Mouse (Mus musculus) adrenal gland, adult 8-10 months (tissue): ENCODE results near the gene Tmem203. TPM values are rescaled to one million over a fixed set of nuclear protein-coding genes. Genes with fewer than 3 reads are reported as not detected.

Source experiments
- DNase-seq: peaks from one replicate; pipeline ENCODE4 v3.0.0; 2022
- total RNA-seq, 4 experiments: library from RNA; stranded (reverse); gene quantifications; 2 replicates each; pipeline ENCODE4 v1.2.4; 2022

Tmem203 gene
- total RNA-seq, 4 experiments from 2014 or later, result 28.4 to 43.0 (median 31.5) TPM

DNA sequence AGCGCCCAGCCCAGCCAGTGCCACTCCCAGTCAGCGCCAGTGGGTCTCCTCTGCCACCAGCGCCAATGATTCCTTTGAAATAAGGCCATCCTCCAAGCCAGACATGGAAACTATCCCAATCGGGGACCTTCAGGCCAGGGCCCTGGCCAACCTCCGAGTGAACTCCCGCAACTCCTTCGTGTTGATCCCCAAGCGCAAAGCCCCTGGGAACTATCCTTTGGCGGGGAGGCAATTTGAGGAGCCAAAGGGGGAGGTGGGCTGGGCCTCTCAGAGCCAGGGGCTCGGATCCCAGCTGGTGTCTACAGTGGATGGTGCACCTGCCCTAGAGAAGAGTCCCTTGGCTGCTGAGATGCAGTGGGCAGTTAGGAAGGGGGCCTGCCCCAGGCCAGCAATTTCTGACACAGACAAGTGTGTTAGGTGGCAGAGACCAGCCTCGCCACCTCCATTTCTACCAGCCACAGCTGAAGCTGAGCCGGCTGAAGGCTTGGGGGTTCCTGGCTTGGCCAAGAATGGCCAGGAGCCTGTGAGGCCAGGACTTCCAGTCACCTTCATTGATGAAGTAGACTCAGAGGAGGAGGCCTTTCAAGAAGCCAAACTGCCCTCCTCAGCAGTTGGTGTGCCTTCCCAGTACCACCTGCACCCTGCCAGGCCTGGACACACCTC lies 8.5 kb downstream of the Tmem203 start:
- DNase-seq, result no peak

DNA sequence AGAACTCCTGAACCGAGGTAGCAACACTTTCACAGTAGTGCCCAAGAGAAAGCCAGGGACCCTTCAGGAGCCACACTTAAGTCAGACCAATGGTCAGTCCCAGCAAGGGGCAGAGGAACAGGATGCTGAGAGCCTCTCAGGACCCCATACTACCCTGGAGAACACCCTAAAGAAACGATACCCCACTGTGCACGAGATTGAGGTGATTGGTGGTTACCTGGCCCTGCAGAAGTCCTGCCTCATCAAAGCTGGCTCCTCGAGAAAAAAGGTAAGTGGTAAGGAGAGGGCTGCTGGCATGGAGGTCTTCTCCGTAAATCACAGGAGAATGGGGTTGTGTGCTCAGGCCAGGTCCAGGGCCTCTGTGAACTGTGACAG lies 9.0 kb downstream of the Tmem203 start:
- DNase-seq, result no peak

DNA sequence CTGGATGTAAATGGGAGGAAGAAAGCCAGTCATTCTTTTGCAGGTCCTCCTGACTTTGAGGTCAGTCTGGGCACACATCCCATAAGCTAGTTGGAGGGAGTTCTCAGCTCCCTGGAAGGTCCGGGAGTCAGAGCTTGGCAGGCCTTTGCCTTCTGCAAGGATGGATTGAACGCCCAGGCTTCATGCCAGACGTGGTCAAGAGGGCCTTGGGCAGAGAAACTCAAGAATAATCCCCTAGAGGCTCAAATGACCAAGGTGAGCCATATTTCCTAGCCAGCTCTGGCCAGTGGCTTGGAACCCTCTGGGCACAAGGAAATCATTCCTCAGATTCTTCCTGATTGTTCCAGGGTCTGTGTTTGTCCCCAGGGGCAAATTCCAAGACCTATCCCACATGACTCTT lies 9.6 kb downstream of the Tmem203 start:
- DNase-seq, result no peak

DNA sequence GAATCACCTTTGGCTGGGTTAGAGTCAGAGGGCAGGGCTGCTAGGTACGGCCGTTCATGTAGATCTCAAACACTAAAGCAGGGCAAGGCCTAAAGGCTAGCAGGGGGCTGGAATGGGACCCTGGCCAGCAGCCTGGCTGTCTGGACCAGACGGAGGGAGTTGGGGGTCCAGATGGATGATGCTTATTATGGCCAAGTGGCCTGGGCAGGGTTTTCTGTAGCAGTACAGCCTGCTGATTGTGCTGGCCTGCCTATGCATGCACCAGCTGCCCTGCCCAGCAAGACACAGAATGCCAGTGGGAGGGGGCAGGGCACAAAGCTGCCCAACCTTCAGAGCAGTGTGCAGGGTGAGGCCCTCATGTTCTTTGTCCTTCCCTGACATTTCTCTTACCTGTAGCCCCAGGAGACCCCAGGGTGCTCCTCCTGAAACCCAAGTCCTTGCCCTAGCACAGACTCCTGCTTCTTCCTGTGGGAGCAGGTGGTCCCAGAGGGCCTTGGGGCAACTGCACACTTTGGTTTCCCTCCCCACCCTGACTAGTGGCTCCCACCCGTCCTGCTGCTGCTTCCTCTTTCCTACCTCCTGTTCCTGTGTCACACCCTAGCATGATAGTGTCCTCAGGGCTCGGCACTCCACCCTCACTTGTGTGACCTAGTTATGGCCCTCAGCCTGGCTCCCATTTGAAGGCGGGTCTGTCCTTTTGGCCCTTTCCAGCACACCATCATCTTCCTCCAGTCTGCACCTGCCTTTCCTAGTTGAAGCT lies 10.8 kb downstream of the Tmem203 start:
- DNase-seq, result no peak

DNA sequence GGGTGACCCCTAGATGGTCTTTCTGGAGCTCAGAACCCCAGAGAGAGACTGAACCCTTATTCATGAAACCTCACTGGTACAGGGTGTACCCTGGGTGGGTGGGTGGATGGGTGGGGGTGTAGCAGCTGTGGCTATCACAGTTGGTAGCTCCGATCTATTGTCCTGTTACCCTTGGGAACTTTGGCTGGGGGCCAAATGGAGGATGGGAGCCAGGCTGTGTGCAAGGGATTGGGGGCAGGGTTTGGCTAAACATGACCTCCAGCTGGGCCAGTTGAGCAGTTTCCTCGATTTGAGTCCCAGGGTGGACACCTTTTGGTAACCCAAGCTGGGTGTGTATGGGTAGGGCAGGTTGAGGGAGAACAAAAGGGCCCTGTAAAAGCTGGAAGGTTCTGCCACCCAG lies 11.5 kb downstream of the Tmem203 start:
- no peak for DNase-seq

DNA sequence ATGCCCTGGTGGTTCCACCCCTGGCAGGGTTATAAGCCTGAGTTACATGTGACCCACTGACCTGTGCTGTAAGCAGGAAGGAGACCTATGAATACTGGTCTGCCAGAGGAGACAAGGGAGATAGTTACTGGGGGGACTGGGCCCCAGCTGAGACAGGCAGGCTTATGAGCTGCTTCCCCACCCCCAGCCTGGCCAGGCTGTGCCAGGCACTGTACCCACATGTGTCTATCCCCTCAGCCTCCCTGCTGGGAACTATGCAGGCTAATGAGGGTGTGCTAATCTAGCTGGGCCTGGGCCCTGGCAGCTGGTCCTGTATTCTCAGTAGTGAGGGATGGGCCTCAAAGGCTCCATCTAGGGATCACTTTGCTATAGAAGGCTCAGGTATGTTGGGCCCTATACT lies 12.0 kb downstream of the Tmem203 start:
- no peak for DNase-seq

DNA sequence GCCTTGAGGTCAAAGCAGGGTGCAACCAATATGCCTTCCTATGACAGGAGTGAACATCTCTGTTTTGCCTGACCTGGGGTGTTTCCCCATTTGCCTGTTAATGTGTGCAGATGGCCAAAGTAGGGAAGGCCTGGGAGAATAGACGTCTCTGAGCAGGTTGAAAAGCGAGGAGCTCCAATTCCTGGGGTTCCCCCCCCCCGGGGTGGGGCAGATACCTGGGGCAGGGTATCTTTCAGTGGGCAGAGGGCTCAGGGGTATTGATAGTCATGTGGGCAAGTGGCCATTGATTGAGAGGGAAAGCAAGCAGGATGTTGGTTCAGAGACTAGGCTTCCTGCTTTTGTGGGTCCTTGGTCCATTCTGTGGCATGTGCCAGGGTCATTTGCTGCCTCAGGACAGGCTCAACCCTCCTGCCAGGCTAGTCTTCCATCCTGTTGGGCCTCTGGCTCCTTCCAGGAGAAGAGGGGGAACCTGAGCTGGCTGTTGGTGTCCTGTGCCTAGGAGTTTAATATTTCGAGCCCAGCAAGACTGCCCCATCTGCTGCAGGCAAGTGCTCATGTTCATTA lies 12.6 kb downstream of the Tmem203 start:
- DNase-seq, result no peak

DNA sequence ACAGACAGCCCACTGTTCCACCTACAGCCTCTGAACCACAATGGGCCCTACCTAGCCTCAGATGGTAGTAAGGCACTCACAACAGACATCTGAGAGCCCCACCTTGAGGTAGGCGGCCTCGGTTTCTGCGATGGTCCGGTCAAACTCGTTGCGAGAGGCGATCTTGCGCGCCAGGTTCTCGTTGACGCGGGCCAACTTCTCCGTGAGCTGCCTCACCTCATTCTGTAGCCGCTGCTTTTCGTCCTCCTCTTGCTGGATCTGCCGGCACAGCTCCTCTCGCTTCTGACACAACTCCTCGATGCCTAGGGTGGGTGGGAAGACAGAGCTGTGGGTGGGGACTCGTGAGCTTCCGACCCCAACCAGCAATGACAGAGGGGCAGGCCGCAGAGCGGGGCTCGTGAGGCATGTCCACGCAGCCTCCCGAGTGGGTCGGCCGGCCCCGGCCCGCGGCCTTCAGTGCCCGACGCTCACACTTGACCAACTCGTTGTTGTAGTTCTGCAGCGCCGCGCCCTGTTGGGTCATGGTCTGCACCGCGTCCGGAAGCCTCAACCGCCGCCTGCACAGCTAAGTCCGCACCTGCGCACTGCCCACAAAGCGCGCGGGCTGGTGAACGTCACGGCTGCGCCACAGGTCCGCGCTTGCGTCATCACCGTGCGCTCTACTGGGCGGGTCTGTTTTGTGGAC lies 16.7 kb downstream of the Tmem203 start, which contains the start of the genes Ssna1 and Anapc2:
TSS of gene Ssna1 (minus strand) at position 612 of the 685 bp plus-strand sequence.
TSS of gene Anapc2 (plus strand) at position 652 of the 685 bp plus-strand sequence.
- peak; percentile 96 for DNase-seq

DNA sequence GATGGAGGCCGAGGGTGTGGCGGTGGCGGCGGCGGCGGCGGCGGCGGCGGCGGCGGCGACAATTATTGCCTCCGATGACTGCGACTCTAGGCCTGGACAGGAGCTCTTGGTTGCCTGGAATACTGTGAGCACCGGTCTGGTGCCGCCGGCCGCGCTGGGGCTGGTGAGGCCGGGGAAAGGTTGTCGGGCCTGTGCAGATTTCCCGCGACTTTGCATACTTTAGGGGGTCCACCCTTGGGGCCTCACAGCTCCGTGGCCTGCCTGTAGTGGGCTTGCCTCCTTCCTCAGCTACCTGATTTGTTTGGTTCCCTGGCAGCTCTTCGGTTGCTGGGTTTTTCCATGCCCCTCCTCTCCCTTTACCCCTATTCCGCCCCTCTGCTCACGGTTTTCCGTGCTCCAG lies 17.3 kb downstream of the Tmem203 start:
- DNase-seq, result no peak

DNA sequence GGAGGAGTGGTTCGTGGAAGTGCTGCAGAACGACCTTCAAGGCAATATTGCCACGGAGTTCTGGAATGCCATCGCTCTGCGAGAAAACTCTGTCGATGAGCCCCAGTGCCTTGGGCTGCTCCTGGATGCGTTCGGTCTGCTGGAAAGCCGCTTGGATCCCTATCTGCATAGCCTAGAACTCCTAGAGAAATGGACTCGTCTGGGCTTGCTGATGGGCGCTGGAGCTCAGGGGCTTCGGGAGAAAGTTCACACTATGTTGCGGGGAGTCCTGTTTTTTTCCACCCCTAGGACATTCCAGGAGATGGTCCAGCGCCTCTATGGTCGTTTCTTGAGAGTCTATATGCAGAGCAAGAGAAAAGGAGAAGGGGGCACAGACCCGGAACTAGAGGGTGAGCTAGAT lies 17.8 kb downstream of the Tmem203 start:
- DNase-seq, result no peak

DNA sequence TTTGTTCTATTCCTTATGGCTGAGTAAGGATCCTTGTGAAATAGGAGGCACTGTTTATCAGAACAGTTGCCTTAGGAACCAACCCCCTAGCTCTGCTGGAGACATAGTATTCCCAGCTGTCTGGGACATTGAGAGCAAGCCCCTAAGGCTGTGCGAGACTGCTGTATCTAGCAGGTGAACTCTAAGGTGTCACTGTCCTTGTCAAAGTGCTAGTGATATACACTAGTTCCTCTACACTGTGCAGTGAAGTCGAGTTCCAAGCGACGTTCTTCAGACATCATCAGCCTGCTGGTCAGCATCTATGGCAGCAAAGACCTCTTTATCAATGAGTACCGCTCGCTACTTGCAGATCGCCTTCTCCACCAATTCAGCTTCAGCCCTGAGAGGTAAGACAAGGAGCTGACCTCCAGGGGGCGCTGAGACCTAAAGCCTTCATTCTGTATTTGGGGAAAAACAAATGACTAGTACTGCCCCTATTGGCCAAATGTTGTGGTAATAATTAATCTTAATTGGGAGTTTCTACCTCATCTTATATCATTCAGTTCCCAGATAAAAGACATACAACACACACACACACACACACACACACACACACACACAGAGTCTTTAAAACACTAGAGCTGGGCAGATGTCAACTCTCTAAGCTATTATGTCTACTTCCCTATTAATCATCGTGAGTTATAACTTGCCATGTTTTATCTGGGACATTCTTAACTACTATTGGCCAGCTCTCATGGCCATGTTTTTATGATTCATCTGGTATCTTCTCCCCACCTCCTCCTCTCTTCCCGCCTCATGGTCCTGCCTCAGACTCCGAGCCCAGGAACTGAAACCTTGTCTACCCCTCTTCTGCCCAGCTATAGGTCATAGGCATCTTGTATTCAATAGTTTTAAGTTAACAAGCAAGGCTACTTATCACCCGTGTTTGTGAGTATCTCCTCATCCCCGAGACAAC lies 24.0 kb downstream of the Tmem203 start:
- DNase-seq, result no peak

DNA sequence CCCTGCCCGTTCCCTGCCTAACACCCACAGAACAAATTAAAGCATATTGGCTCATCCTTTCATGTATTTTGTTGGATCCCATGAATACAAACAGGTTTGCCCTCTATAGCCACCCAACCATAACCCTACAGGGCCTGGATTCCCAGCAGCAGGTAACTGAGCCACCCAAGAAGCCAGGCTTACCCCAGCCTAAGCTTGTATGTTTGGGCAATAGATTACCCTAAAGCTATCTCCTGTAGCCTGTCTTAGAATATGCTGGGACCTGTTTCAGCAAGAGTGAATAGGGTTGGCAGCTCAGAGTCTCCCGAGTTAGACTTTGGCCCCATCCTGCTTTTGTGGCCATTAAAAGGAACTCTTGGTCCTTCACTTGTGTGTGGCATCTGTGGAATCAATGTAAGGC lies 30.3 kb downstream of the Tmem203 start:
- DNase-seq, result no peak

DNA sequence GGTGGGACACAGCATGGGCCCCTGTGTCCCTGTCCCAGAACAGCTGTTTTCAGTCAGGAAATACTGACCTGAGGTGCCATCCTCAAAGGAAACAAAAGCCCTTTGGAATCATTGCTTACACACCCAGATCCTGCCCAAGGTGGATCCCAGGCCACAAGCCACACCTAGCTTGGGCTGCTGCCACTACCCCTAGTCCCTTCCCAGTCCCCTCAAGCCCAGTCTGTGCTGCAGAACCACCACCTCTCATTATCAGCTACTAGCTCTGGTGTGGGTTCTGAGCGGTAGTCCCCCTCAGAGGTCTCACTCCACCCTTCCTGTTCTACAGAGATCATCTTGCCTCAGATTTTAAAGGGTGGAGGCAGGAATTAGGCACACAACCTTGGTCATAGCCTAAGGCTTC lies 31.1 kb downstream of the Tmem203 start:
- no peak for DNase-seq

DNA sequence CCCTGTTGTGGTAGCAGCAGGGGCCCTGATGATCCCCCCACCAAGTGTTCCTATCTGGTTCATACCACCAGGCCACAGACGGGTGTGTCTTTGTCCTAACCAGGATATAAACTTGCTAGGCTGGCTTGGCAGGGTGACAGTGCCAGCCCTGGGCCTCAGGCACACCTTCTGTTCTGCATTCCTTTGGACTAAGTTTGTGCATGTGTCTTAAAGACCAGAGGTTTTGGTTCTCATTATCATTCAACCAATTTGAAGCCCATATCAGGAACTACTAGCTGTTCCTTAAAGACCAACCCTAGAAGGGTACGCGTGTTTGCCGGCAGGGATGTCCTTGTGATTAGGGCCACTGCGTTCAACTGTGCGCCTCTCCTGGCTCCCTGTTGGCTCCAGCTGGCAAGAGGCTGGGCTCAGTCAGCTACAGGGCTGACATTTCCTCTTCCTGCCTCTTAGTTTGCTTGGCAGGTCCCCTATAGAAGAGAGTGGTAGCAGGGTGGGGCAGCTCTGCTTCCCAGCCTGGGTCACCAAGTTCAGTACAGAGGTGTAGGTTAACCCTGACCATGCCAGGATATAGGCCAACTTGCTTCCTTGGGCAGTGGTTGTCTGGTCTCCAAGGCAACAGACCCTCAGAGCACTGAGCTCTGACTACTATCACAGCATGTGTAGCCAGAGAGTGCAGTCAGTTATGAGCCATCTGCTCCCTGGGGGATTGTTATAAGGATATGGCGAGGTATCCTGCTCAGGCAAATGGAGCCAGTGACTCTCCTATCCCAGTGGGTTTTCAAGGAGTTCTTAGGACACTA lies 31.8 kb downstream of the Tmem203 start:
- DNase-seq, result no peak

DNA sequence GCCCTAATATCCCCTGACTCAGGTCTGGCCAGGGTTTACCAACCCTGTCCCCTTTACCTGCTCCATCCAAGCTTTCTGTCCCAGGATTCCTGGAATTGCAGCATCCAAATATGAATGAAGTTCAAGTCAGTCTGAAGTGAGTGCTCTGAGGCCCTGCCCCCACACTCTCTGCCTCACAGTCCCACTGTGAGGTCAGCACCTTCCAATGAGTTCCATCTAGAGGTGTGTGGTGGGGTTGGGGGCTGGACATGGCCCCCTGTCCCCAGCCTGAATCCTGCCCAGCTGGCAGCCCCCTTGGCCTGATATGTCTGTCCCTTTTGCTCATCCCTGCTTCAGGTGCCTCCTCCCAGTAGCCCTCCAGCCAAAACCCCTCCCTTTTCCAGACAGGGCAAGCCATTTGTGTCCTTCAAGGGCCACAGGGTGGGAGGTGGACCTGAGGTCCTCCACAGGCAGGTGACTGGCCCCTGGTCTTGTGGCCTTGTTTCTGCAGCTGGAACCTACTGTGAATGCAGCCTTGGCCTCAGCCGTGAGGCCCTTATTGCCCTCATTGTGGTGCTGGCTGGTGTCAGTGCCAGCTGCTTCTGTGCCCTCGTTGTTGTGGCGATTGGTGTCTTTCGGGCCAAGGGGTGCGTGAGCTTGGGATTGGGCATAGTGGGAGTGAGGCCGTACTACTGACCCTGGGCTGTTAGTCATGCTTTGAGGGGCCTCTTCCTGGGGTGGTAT lies 32.8 kb downstream of the Tmem203 start, which contains the start of gene Tmem210:
TSS of gene Tmem210 (plus strand) at position 219 of the 723 bp plus-strand sequence.
- DNase-seq, result no peak

DNA sequence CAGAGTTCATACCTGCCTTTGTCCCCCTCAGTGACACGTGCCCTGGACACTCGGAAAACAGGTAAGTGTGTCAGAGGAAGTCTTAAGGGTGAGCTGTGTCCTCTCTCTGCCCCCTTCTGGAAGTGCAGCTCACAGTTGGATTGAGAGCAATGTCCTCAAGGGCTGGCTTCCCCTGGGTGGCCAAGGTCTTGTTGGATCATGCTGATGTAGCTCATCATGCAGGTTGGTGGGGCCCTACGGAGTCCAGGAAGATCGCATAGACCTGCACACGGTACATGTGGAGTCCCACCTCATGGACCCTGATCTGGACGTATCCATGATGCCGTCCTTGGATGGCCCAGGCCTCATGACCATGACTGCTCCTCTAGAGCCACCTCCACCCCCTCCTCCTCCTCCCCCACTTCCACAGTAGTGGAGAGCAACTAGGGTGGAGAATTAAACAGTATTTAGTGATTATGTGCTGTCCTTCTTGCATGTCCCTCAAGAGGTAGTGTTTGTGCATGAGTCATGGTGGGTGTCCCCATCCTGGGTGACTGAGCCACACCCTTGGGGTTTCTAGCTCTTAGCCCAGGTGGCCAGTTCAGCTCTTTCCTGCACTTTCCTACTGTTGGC lies 33.6 kb downstream of the Tmem203 start:
- no peak for DNase-seq

DNA sequence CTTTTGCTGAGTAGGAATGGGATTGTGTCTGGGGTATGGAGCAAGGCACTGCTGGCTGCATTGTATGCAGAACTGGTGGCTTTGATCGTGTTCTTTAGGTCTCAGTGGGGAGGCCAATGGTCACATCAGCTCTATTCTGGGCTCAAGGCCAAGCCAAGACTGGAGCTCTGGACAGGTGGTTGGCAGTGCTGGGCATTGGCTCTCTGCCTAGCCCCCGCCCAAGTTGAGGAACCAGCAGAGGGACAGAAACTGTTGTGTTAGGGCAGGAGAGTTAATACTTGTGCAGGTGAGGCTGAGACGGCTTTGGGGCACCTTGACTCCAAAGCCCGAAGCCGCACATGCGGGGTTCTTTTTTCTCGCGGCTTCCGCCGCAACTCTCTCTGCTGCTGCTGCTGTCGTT lies 34.4 kb downstream of the Tmem203 start, which contains the start of gene Lrrc26:
TSS of gene Lrrc26 (plus strand) at position 265 of the 400 bp plus-strand sequence.
- DNase-seq, result no peak

DNA sequence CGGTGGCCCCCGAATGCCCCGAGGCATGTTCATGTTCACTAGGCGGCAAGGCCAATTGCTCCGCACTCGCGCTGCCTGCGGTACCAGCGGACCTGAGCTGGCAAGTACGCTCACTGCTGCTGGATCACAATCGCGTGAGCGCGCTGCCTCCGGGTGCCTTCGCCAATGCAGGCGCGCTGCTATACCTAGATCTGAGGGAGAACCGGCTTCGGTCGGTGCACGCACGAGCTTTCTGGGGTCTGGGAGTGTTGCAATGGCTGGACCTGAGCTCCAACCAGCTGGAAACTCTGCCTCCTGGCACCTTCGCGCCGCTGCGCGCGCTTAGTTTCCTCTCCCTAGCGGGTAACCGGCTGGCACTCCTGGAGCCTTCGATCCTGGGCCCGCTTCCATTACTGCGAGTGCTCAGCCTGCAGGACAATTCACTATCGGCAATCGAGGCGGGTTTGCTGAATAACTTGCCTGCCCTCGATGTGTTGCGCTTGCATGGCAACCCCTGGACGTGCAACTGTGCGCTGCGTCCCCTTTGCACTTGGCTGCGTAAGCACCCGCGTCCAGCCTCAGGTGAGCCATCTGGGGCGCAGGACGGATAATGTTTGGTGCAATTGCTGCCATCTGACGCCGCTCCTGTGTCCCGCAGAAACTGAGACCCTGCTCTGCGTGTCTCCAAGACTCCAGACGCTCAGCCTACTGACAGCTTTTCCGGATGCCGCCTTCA lies 35.0 kb downstream of the Tmem203 start:
- DNase-seq, result no peak

DNA sequence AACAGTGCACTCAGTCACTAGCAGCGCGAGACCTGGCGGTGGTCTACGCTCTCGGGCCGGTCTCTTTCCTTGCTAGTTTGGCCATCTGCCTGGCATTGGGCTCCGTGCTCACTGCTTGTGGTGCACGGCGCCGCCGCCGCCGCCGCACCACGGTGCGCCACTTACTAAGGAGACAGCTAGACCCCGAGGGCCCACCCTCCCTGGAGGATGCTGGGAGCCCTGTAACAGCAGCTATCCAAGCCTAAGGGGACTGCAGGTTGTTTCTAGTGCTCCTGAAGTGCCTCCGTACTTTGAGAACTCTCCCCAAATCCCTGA lies 35.5 kb downstream of the Tmem203 start:
- DNase-seq, result no peak
